Mouse (Mus musculus) spleen, postnatal 0 days (tissue): ENCODE results near the gene Lrrtm3. TPM values are rescaled to one million over a fixed set of nuclear protein-coding genes. Genes with fewer than 3 reads are reported as not detected.

Experiments
- polyA plus RNA-seq: library from polyadenylated mRNA; unstranded; fragments of >200 nt; fragmentation: Nextera tagmentation; extraction: Ambion mirVana; gene quantifications from 2 replicates; pipeline ENCODE4 v1.2.1, GENCODE M21; 2015

The Lrrtm3 gene
- polyA plus RNA-seq, result 0.06 and 0.32 TPM in 2 replicates

DNA sequence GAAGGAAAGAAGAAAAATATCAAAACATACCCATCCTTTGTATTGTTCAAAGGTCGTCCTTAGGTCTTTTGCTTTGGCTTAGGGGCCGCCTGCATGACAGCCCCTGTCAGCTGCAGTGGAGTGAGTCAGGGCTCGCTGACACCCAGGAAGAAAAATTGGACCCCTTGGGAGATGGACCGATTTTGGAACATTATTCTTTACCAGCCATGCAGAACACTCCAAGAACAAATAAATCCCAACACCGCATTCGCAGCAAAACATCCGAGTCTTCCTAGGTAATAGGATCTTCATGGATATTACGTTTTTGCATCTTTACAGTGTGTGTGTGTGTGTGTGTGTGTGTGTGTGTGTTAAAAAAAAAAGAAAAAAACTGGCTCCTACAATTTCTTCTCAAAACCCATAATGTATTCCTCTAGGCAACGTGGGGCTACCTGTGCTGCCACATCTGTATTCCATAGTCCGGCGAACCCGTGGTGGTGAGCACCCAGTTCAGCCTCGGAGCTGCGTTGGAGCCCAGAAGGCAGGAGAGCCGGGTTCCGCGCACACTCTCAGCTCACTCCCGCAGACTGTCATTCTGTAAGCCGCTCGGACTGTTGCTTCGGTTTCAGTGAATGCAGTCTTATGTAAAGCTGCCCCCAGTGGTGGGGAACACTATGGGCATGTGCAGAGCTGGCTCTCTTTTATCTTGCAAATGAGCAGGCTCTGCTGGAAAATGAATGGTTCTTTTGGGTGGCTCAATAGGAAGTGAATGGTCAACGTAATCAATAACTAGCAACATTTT is at the start of gene Lrrtm3:
Lrrtm3 (minus strand) TSS at position 598 of the 781 bp plus-strand sequence.

DNA sequence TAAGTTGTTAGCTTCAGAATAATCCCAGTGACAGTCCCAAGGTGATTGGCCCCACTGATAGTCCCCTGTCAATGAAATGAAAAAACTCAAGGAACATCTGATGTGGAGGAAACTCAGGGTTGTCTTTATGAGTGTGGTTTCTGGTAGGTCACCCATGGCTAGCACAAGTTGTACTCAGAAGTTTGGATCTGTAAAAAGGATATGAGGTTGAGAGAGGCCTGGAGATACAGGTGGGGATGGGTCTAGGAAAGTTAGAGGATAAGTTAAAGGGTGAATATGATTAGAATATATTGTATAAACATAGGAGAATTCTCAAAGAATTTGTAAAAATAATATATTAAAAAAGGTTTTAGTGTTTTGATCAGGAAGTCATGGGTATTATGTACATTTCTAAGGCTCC is 162.7 kb downstream of the Lrrtm3 start, which contains the start of gene Gm10118:
Gm10118 (minus strand) TSS at position 101 of the 400 bp plus-strand sequence.

Other genes with a start within 250 kb of the Lrrtm3 start
- 0.06 and 0.10 TPM in 2 replicates for gene Gm10118, start 162.8 kb downstream of the Lrrtm3 start, polyA plus RNA-seq